Mouse (Mus musculus) left cerebral cortex, postnatal 10 days (tissue): ENCODE results near the gene Rhox3a. TPM values are rescaled to one million over a fixed set of nuclear protein-coding genes. Genes with fewer than 3 reads are reported as not detected.
"Not testable (repeated sequence)": the region's sequence is repeated elsewhere in the genome, so short reads cannot be mapped to it uniquely, and the experiment has no call there.

Experiments
- DNase-seq, 2 experiments: peaks; one replicate each; pipeline ENCODE4 v3.0.0; 2021 to 2022; ENCODE audit warnings: low spot score in 2 of 2, mixed read lengths in 1 of 2; ENCODE audit errors: extremely low spot score in 1 of 2
- intact Hi-C: fragments of 180-260 bp; cut with DNase I; formaldehyde crosslinking; loops from one replicate; pipeline ENCODE4 v1.15.1; 2025
- total RNA-seq, 2 experiments: library from RNA; stranded (reverse); gene quantifications; 2 replicates each; pipeline ENCODE4 v1.2.3; 2021

Rhox3a gene
- not detected for total RNA-seq

DNA sequence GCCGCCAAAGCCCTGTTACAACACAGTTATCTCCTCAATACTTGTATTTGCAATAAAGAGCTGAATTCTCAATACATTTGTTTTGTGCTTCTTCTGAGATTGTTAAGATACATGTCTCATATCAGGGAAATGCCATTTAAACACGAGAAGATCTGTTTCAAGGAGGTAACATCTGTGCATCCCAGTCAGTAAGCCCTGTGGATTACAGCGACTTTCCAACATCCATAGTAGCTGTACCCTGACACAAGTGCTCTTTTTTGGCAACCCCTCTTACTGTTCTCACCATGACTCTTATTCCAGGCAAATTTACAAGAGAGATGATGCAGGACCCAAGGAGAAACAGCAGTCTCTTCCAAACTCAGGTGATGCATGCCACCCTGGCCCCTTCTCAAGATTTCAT, at the start of gene Rhox3a:
Gene Rhox3a, plus strand, starts transcription at position 301 of the 400 bp plus-strand sequence.
- DNase-seq, intact Hi-C loops: not testable (repeated sequence)

DNA sequence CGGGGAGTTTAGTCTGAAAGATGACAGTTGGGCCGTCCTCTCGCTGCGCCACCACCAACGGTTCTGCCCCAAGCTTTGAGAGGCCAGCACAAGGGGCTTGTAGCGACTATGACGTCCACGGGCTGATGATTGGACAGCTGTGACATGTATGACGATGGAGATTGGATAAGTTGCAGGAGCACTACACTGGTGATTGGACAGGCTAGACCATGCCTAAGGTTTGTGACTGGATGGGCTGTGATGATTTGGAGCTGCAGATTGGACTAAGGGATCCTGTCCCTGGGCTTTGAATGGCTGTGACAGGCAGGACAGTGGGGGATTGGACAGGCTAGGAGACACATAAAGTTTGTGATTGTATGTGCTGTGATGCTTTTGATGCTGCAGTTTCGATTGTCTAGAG, 38.8 kb upstream of the Rhox3a start, which contains the start of gene Gm9:
Gene Gm9, minus strand, starts transcription at position 101 of the 400 bp plus-strand sequence.
- no peak for DNase-seq
- intact Hi-C loops = no loop called here

DNA sequence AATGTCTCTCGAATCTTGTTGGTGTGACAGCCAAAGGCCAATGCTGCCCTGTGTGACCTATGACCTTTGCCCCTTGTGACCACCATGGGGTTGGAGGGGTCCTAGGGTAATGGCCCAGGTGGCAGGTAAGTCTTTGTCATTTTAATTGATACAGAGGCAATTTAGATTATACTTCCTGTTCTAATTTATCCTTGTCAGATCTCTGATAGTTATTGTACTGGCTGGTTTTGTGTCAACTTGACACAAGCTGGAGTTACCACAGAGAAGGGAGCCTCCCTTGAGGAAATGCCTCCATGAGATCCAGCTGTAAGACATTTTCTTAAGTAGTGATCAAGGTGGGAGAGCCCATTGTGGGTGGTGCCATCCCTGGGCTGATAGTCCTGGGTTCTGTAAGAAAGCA, 27.6 kb upstream of the Rhox3a start, which contains the start of gene Rhox1:
Gene Rhox1, minus strand, starts transcription at position 101 of the 400 bp plus-strand sequence.
- intact Hi-C loops, DNase-seq: not testable (repeated sequence)

DNA sequence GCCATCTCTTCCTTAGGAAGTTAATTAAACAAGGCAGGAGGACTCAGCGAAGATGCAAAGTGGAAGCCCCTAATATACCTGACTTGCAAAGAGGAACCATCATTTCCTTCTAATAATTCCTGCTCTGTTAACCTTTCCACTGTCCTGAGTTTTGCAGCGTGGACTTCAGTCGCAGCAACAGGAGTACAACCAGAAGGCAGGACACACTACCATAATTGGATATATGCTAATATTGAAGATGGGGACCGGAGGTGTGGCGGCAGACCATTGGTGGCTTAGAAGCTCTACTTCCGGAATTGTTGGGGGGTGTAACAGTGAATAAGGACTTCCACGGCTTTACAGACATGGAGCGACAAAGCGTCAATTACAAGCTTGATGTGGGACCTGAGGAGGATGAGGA, 5.0 kb upstream of the Rhox3a start, which contains the start of gene Rhox2a:
Gene Rhox2a, plus strand, starts transcription at position 301 of the 400 bp plus-strand sequence.
- intact Hi-C loops, DNase-seq: not testable (repeated sequence)

DNA sequence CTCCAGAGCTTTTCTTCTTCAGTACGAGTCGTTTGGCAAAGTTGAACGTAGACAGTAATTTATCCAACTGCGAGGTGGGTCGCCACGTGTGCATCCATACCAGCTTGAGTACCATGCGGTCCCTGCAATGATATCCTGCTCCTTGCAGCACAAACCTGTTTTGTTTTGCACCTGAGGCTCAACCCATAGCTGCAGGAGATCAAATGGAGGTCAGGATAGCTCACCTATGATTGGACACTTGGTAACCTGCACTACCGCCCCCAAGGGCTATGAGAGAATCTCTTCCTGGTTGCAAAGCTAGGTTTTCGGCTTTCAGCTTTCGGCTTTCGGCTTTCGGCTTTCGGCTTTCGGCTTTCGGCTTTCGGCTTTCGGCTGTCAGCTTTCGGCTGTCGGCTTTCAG, 15.3 kb downstream of the Rhox3a start, which contains the start of gene Rhox4a:
Gene Rhox4a, plus strand, starts transcription at position 301 of the 400 bp plus-strand sequence.
- intact Hi-C loops, DNase-seq: not testable (repeated sequence)

Other genes starting within 250 kb of the Rhox3a start
- gene Sowahd, start 201.1 kb upstream of the Rhox3a start, total RNA-seq = not detected
- gene Rpl39, start 164.5 kb upstream of the Rhox3a start, total RNA-seq = 100 to 1,000 TPM; 416 to 428 TPM
- gene Upf3b, start 139.6 kb upstream of the Rhox3a start, total RNA-seq = 10 to 100 TPM; 17.0 to 18.4 TPM
- gene Nkap, start 123.1 kb upstream of the Rhox3a start, total RNA-seq = 10 to 100 TPM; 15.7 to 21.9 TPM
- not detected for gene Akap14, start 81.1 kb upstream of the Rhox3a start, total RNA-seq
- gene Ndufa1, start 58.8 kb upstream of the Rhox3a start, total RNA-seq = 100 to 1,000 TPM; 225 to 235 TPM
- 1 to 10 TPM; 8.2 to 8.4 TPM for gene Rnf113a1, start 58.7 kb upstream of the Rhox3a start, total RNA-seq
- gene Gm9, start 38.9 kb upstream of the Rhox3a start, total RNA-seq = not detected
- gene Rhox1, start 27.7 kb upstream of the Rhox3a start, total RNA-seq = not detected
- not detected for gene Rhox2a, start 4.9 kb upstream of the Rhox3a start, total RNA-seq
- gene Rhox4a, start 15.4 kb downstream of the Rhox3a start, total RNA-seq = not detected
- not detected for gene Rhox3a2, start 130.1 kb downstream of the Rhox3a start, total RNA-seq
- gene Rhox4a2, start 140.9 kb downstream of the Rhox3a start, total RNA-seq = not detected
- not detected for gene Rhox2b, start 162.1 kb downstream of the Rhox3a start, total RNA-seq
- not detected for gene Rhox4b, start 182.6 kb downstream of the Rhox3a start, total RNA-seq
- not detected for gene Rhox2c, start 203.8 kb downstream of the Rhox3a start, total RNA-seq
- not detected for gene Rhox3c, start 208.7 kb downstream of the Rhox3a start, total RNA-seq
- gene Rhox4c, start 230.4 kb downstream of the Rhox3a start, total RNA-seq = not detected
- gene Rhox2d, start 243.5 kb downstream of the Rhox3a start, total RNA-seq = not detected